Mouse (Mus musculus) hindbrain, postnatal 0 days (tissue): ENCODE measurements at regions not wholly inside any gene's neighbourhood (a gene's known extent, or its start where the extent isn't known, plus 50 kb on each side); places are given as distances from the start of the nearest gene placed in this dataset.

ENCODE experiments used
- ATAC-seq: fragments of 200-750 bp; cut with Nextera tagmentation; 2 replicates; pipeline ENCODE4 v1.8.0; 2017; ENCODE audit warnings: mild to moderate bottlenecking, moderate TSS enrichment, moderate library complexity
- DNase-seq: peaks from one replicate; pipeline ENCODE4 v3.0.0-alpha.2; 2015; ENCODE audit warnings: low spot score
- H3K27ac ChIP-seq: fragments of 300-500 bp; sonication (generic); 2 replicates; pipeline ENCODE4 v1.5.1; 2014; ENCODE audit warnings: mild to moderate bottlenecking
- H3K27me3 ChIP-seq: fragments of 300-500 bp; sonication (generic); 2 replicates; pipeline ENCODE4 v1.6.1; 2014; ENCODE audit warnings: low read length, mixed read lengths; ENCODE audit not compliant: insufficient read depth
- H3K36me3 ChIP-seq: fragments of 300-500 bp; sonication (generic); 2 replicates; pipeline ENCODE4 v1.6.1; 2014; ENCODE audit warnings: low read length, mixed read lengths; ENCODE audit not compliant: insufficient read depth
- H3K4me1 ChIP-seq: fragments of 300-500 bp; sonication (generic); 2 replicates; pipeline ENCODE4 v1.6.1; 2014; ENCODE audit warnings: antibody characterized with exemption, low read length, mixed read lengths; ENCODE audit not compliant: insufficient read depth
- H3K4me2 ChIP-seq: fragments of 300-500 bp; sonication (generic); 2 replicates; pipeline ENCODE4 v1.6.1; 2014; ENCODE audit warnings: low read depth, mild to moderate bottlenecking, low read length, moderate library complexity, mixed read lengths
- H3K4me3 ChIP-seq: fragments of 300-500 bp; sonication (generic); 2 replicates; pipeline ENCODE4 v1.5.1; 2014; ENCODE audit warnings: low read length
- H3K9ac ChIP-seq: fragments of 300-500 bp; sonication (generic); replicated peaks from 2 replicates; pipeline ENCODE4 v1.6.1; 2014; ENCODE audit warnings: mild to moderate bottlenecking, low read length, moderate library complexity, mixed read lengths
- H3K9me3 ChIP-seq: fragments of 300-500 bp; sonication (generic); 2 replicates; pipeline ENCODE4 v1.6.1; 2016; ENCODE audit warnings: low read length, mixed read lengths
- CTCF ChIP-seq: IDR thresholded peaks from 2 replicates; pipeline ENCODE4 v1.5.1; 2016; ENCODE audit warnings: antibody characterized with exemption, control low read depth, low read depth
- WGBS: fragments of 180-500 bp; shearing (Covaris S2); extraction: QIAGEN DNeasy Blood & Tissue Kit; methylation state at CpG from one replicate; pipeline ENCODE4 v1.1.7; 2014; 5-methylcytosine and 5-hydroxymethylcytosine counted together

DNA sequence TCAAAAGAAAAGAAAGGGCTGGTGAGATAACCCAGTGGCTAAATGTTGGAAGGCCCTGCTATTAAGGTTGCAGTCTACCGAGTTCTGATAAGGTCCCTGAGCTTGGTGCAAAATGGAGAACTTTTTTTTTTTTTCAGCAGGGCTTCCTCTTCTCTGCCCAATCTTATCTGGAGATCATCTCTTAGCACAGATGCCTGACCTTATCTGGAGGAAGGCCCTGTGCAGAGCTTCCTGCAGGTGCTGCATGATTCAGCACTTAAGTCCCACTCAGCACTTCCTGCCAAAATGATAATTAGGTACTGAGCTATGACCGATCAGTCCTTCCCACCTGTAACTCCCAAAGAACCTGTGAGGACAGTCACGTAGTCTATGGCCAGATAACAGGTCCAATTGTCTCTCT, 71.9 kb upstream of the Rpl10-ps3 start:
- H3K4me2 ChIP-seq = no peak overlapping the region
- DNase-seq (no peak), ATAC-seq (no peak)
- no peaks in the 10 kb centered on the region for H3K36me3 ChIP-seq
- peaks cover 4% of the 10 kb centered on the region; the same call in 1 of the 2 replicates for H3K4me1 ChIP-seq
- no peak overlapping the region for H3K27ac ChIP-seq
- no peak for TF ChIP-seq CTCF
- H3K27me3 ChIP-seq = no peaks in the 10 kb centered on the region
- 79% methylated on average over 3 of the region's 3 CpGs for WGBS
- H3K9me3 ChIP-seq = no peaks in the 10 kb centered on the region
- no peak overlapping the region for H3K9ac ChIP-seq
- H3K4me3 ChIP-seq = no peak overlapping the region

- peak; percentile 65 for TF ChIP-seq CTCF
- 90% methylated on average over 2 of the region's 2 CpGs for WGBS
Measured at GRCm38 (mm10) chr9:50421061-50421460, 73.3 kb upstream of the Plet1 start.

GRCm38 (mm10) chr9:50421572-50422285, 72.6 kb upstream of the Plet1 start:
- DNase-seq = no peak
- Histone ChIP-seq H3K27ac (no peak overlapping the region), H3K9ac (no peak overlapping the region), H3K36me3 (no peaks in the 10 kb centered on the region), H3K4me2 (no peak overlapping the region), H3K9me3 (no peaks in the 10 kb centered on the region), H3K4me1 (no peaks in the 10 kb centered on the region), H3K4me3 (no peak overlapping the region), H3K27me3 (no peaks in the 10 kb centered on the region)
- TF ChIP-seq CTCF = no peak
- ATAC-seq = no peak
- 70% methylated on average over 23 of the region's 23 CpGs for WGBS

More at GRCm38 (mm10) chr9:50421061-50421460, 73.3 kb upstream of the Plet1 start:
- H3K9me3 ChIP-seq = no peaks in the 10 kb centered on the region
- no peaks in the 10 kb centered on the region for H3K27me3 ChIP-seq
- no peak overlapping the region for H3K27ac ChIP-seq
- H3K4me2 ChIP-seq = no peak overlapping the region
- DNase-seq = peak; percentile 44
- no peak overlapping the region for H3K9ac ChIP-seq
- no peaks in the 10 kb centered on the region for H3K4me1 ChIP-seq
- no peaks in the 10 kb centered on the region for H3K36me3 ChIP-seq
- no peak overlapping the region for H3K4me3 ChIP-seq
- no peak for ATAC-seq

DNA sequence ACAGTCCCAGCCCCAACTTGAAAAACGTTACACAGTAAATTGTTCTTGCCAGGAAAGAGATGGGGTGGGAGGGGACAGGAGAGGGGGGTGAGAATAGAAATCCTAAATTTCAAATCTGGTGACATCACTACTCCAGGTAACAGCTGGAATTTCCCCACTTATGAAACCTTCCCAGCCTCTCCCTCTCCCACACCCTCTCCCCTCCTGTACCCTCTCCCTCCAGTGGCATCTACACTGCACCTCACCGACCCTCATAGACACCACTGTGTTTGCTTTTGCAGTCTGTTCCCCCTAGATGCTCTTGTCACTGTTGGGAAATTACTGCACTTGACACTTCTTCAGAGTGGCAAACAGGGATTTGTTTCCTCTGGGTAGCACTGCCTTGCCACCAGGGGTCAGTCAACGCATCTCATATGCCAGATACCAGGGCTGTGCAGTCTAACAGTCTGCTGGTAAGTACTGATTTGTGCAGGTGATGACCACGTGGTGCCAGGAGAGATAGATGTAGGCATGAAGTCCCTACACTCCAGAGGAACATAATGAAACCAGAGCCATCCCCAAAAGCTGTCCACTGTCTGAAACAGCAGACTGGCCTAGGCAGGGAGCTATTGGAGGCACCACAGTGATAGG, 68.3 kb upstream of the Plet1 start:
- TF ChIP-seq CTCF = peak; percentile 60
- Histone ChIP-seq H3K9ac (no peak overlapping the region), H3K36me3 (no peaks in the 10 kb centered on the region), H3K4me1 (no peaks in the 10 kb centered on the region), H3K9me3 (no peaks in the 10 kb centered on the region), H3K27ac (no peak overlapping the region), H3K27me3 (no peaks in the 10 kb centered on the region), H3K4me3 (no peak overlapping the region), H3K4me2 (no peak overlapping the region)
- DNase-seq (no peak), ATAC-seq (no peak)
- WGBS = 51% methylated on average over 4 of the region's 4 CpGs

DNA sequence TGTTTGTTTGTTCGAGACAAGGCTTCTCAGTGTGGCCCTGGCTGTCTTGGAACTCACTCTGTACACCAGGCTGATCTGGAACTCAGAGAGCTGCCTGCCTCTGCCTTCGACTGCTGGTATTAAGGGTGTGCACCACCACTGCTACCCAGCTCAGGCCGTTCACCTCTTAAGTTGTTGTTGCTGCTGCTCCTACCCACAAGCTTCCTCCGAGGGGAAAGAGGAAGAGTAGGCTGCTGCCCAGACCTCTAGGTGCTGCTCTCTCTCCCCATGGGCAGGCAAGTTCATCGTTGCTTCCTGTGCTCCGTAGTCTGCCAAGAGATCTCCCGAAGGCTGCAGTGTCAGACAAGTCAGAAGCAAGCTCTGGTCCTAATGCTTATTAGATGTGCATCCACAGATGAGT, 64.2 kb upstream of the Plet1 start:
- Histone ChIP-seq H3K9ac (no peak overlapping the region), H3K4me2 (no peak overlapping the region), H3K9me3 (no peaks in the 10 kb centered on the region), H3K27ac (no peak overlapping the region), H3K4me3 (no peak overlapping the region), H3K4me1 (no peaks in the 10 kb centered on the region), H3K27me3 (no peaks in the 10 kb centered on the region), H3K36me3 (no peaks in the 10 kb centered on the region)
- TF ChIP-seq CTCF = no peak
- 88% methylated on average over 7 of the region's 7 CpGs for WGBS
- no peak for DNase-seq
- no peak for ATAC-seq

DNA sequence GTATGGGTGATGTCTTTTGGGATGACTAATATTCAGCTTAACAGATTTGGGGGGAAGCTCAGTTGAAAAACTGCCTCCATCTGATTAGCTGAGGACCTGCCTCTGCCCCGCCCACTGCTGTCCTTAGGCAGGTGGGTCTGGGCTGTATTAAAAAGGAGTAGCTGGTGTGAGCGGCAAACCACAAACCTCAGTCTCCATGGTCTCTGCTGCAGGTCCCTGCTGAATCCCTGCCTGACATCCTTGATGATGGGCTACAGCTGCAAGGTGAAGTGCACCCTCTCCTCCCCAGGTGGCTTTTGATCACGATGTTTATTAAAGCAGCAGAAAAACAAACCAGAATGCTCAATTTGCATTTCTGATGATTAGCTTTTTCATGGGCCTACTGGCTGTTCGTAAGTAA, 60.8 kb upstream of the Plet1 start:
- Histone ChIP-seq H3K9me3 (no peaks in the 10 kb centered on the region), H3K9ac (no peak overlapping the region), H3K36me3 (no peaks in the 10 kb centered on the region), H3K4me2 (no peak overlapping the region), H3K27ac (no peak overlapping the region), H3K4me3 (no peak overlapping the region), H3K4me1 (no peaks in the 10 kb centered on the region), H3K27me3 (no peaks in the 10 kb centered on the region)
- WGBS = 72% methylated on average over 4 of the region's 4 CpGs
- ATAC-seq = no peak
- TF ChIP-seq CTCF = no peak
- no peak for DNase-seq

GRCm38 (mm10) chr9:50433978-50434377, 60.3 kb upstream of the Plet1 start:
- no peak overlapping the region for H3K27ac ChIP-seq
- H3K36me3 ChIP-seq = no peaks in the 10 kb centered on the region
- no peaks in the 10 kb centered on the region for H3K27me3 ChIP-seq
- no peaks in the 10 kb centered on the region for H3K4me1 ChIP-seq
- H3K9ac ChIP-seq = no peak overlapping the region
- H3K9me3 ChIP-seq = no peaks in the 10 kb centered on the region
- no peak for TF ChIP-seq CTCF
- H3K4me3 ChIP-seq = no peak overlapping the region
- ATAC-seq (no peak), DNase-seq (peak; percentile 60)
- 47% methylated on average over 4 of the region's 4 CpGs for WGBS
- H3K4me2 ChIP-seq = no peak overlapping the region
